Mouse (Mus musculus) T-helper 2 cell (primary cell): ENCODE results near the gene Krtap31-2.

Experiments used
- in situ Hi-C: fragments of 300-600 bp; cut with MboI, MseI; formaldehyde crosslinking; loops from one replicate; pipeline ENCODE4 v1.15.1; 2025; ENCODE audit warnings: high pct_unique_total_duplicates

The Krtap31-2 gene

GRCm38 (mm10) chr11:99935991-99936390 lies at the start of gene Krtap31-2:
TSS of gene Krtap31-2 (plus strand) at chr11:99936291.
- in situ Hi-C loops, result no loop called here

GRCm38 (mm10) chr11:99907620-99908019 lies 28.5 kb upstream of the Krtap31-2 start, which contains the start of gene Krtap31-1:
TSS of gene Krtap31-1 (plus strand) at chr11:99907920.
- in situ Hi-C loops, result no loop called here

- in situ Hi-C loops, result no loop called here
These were observed 21.6 kb upstream of the Krtap31-2 start, which contains the start of gene Gm11565 for GRCm38 (mm10) chr11:99914451-99914850. TSS of gene Gm11565 (plus strand) at chr11:99914751.

GRCm38 (mm10) chr11:99937751-99938264 lies 1.7 kb downstream of the Krtap31-2 start:
- in situ Hi-C loops, result no loop called here

GRCm38 (mm10) chr11:99948175-99948574 lies 12.1 kb downstream of the Krtap31-2 start, which contains the start of gene Krtap9-5:
TSS of gene Krtap9-5 (plus strand) at chr11:99948475.
- in situ Hi-C loops, result no loop called here

GRCm38 (mm10) chr11:99964213-99964612 lies 28.1 kb downstream of the Krtap31-2 start:
- in situ Hi-C loops, result no loop called here

- in situ Hi-C loops, result no loop called here
These were observed 29.9 kb downstream of the Krtap31-2 start for GRCm38 (mm10) chr11:99965961-99966360.

- in situ Hi-C loops, result no loop called here
These were observed 42.9 kb downstream of the Krtap31-2 start, which contains the start of gene Krtap29-1 for GRCm38 (mm10) chr11:99978953-99979352. TSS of gene Krtap29-1 (minus strand) at chr11:99979053.

GRCm38 (mm10) chr11:99982731-99983130 lies 46.6 kb downstream of the Krtap31-2 start:
- in situ Hi-C loops, result no loop called here

- in situ Hi-C loops, result no loop called here
These were observed 47.4 kb downstream of the Krtap31-2 start for GRCm38 (mm10) chr11:99983442-99983841.

GRCm38 (mm10) chr11:99985291-99986092 lies 49.4 kb downstream of the Krtap31-2 start:
- in situ Hi-C loops, result no loop called here

- in situ Hi-C loops, result no loop called here
These were observed 50.1 kb downstream of the Krtap31-2 start, which contains the start of gene Krtap16-1 for GRCm38 (mm10) chr11:99986180-99986647. TSS of gene Krtap16-1 (minus strand) at chr11:99986597.
